Mouse (Mus musculus) right cerebral cortex, postnatal 14 days (tissue): ENCODE measurements around the gene Olfr1415.
A peak's percentile ranks its signal among the peaks of the same experiment; 100 is the strongest.
"Not testable (repeated sequence)": the region's sequence is repeated elsewhere in the genome, so short reads cannot be mapped to it uniquely, and the experiment has no call there.

Experiments used
- DNase-seq: peaks from one replicate; pipeline ENCODE4 v3.0.0; 2022

Olfr1415 gene

DNA sequence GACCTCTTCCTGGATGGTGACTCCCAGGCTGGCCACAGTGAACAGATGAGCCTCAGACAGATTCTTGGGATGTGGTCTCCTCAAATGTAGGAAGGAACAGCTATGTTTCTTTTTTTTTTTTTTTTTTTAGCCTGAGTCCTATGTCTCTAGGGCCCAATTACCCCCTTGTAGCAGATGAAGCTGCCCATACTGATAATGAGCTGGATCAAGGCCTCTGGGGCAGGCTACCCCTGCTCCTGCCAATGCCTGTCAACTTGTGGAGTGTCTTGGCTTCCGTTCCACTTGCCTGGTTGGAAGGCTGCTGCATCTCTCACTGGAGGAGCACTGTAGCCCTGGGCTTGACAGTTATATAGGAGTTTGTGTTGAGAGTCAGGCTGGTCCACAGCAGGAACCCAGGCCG lies at the start of gene Olfr1415:
Gene Olfr1415 (minus strand): TSS at position 101 of the 400 bp plus-strand sequence.
- no peak for DNase-seq

DNA sequence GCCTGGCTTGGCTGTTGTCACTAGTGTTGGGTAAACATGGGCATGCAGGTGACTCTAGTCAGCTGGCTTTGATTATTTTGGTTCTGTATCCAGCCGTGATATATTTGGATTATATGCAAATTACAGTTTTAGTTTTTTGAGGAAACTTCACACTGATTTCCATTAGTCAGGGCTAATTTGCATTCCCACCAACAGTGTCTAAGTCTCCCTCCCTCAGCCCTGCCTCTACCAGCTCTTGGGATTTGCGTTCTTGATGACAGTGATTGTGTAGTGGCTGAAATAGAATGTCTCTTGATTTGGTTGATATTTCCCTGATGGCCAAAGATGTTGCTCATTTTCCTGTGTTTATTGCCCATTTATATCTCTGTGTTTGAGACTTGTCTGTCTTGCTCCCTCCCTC lies 43.2 kb upstream of the Olfr1415 start:
- no peak for DNase-seq

DNA sequence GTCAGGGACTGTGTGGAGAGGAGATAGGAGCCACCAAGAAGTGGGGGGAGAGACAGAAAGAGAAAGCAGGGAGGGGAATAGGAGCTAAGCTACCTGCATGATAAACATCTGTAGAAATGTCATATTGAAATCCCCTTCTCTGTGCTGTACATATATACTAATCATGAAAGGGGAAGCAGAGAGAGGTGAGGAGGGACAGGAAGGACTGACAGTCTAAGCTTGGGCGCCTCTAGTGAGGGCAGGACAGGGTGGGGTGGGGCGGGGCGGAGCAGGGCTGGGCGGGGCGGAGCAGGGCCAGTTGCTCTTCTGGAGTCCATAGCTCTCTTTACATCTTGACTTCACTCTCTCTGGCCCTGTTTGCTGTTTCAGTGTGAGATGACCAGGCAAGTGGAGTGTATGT lies 41.1 kb upstream of the Olfr1415 start:
- no peak for DNase-seq

GRCm38 (mm10) chr1:92523764-92524163 lies 27.9 kb upstream of the Olfr1415 start:
- DNase-seq = no peak

GRCm38 (mm10) chr1:92521376-92521775 lies 25.5 kb upstream of the Olfr1415 start:
- DNase-seq = peak; percentile 54

- DNase-seq = peak; percentile 17
Observed at GRCm38 (mm10) chr1:92519046-92519445, 23.1 kb upstream of the Olfr1415 start.

DNA sequence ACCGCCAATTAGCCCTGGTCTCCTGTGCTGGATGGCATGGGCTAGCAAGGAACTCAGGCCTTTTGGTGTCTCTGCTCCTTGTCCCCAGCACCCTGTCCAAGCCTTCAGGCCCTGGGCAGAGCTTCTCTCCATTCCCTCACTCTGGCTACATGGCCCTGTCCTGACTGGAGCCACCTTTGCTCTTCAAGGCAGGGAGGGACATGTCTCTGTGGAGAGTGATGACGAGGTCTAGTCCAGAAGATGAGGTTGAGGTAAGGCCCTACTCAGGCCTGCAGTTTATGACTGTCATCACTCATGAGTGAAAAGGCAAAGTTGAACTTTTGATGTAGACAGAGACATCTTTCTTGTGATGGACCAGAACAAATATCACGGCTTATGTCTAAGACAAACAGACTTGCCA lies 22.7 kb upstream of the Olfr1415 start, which contains the start of gene Olfr1414:
Gene Olfr1414 (minus strand): TSS at position 101 of the 400 bp plus-strand sequence.
- no peak for DNase-seq

GRCm38 (mm10) chr1:92515390-92515789 lies 19.5 kb upstream of the Olfr1415 start:
- DNase-seq = no peak

DNA sequence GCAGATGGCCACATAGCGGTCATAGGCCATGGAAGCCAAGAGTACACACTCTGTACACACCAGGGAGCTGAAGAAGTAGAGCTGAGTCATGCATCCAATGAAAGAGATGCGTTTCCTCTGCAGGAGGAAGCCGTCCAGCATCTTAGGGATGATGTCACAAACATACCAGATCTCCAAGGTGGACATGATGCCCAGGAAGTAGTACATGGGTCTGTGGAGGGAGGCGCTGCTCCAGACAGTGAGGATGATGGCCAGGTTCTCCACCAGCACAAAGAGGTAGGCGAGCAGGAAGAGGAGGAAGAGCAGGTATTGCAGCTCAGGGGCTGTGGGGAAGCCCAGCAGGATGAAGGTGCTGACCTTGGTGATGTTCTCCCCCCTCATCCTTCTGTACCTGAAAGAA lies 15.7 kb upstream of the Olfr1415 start:
- DNase-seq = not testable (repeated sequence)

- no peak for DNase-seq
Observed at GRCm38 (mm10) chr1:92485013-92485412, 10.9 kb downstream of the Olfr1415 start, which contains the start of gene Olfr1416. Gene Olfr1416, minus strand, starts transcription at chr1:92485113.

DNA sequence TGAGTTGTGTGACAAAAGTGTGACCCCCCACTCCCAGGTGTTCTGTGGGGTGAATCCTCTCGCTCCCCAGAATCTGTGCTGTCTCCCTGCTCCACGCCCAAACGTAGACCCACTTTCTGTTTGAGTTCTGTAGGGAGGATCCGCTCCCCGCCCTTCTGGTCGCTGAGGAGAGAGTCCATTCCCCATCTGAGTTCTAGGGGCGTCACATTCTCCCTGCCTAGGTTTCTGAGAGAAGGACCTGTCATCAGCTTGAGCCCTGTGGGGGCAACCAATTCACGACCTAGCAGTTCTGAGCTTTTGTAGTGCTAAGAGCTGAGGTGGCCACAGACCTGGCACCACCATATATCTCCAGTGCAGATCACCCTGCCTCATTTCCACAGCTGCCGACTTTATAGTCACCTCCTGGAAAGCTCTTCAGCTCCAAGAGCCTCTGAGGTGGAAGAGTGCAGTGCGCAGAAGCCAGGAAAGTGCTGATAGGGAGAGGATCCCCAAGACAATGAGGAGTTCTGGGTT lies 21.8 kb downstream of the Olfr1415 start:
- no peak for DNase-seq

DNA sequence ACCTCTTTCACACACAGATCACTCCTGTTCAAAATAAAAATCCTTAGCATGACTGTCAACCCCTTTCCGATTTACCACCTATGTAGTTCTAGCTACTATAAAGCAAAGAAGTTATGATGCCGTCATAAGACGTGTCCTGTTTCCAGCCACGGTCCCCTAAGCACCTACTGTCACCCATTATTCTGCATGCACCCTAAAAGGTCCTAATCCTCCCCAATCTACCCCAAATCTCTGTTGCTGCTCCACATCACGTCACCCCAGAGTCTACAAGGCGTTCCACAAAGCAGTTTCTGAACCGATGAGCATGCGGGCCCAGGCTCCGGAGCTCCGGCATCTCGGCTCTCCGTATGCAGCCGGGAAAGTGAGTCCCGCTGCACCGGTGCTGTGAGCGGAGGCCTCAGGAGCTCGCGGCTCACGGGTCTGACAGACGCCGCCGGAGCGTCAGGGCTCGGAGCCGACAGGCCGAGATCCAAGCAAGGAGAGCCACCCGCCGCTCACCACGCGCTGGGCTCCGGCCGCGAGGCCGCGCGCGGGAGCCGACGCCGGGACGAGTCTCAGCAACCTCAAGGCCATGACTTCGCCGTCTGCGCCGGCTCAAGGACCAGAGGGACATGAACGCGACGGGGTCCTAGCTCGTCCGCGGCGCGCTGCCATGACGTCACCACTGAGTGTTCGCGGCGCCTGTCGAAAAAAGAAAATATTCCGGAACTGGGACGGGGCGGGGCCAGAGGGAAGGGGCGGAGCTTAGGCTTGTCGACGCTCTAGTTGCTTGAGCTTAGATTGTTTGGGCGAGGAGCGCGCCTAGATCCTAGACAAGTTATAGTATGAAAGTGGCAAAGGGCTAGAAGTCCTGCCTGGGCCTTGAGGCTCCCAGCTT lies 22.5 kb downstream of the Olfr1415 start, which contains the start of gene Ndufa10:
Gene Ndufa10 (minus strand): TSS at position 696 of the 877 bp plus-strand sequence.
- peak; percentile 92 for DNase-seq

GRCm38 (mm10) chr1:92468891-92469290 lies 27.0 kb downstream of the Olfr1415 start:
- DNase-seq = no peak

- no peak for DNase-seq
Observed at GRCm38 (mm10) chr1:92458416-92458815, 37.5 kb downstream of the Olfr1415 start.

DNA sequence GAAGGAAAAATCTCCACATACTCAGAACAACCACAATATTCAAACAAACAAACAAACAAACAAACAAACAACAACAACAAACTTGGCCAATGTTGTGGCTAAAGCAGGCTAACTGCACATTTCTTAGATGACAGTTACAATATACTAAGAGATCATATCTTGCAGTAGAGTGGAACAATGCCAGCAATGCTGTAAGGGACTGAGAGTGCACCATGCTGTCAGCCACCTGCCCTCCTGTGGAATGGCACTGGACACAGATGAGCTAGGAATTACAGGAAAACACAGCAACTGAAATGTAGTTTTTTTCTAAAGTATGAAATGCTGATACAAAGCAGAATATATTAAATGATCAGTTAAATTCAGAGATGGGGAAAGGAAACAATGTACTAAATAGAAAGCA lies 38.1 kb downstream of the Olfr1415 start:
- DNase-seq = no peak

GRCm38 (mm10) chr1:92453751-92454445 lies 42.0 kb downstream of the Olfr1415 start:
- DNase-seq = no peak

GRCm38 (mm10) chr1:92448293-92448692 lies 47.6 kb downstream of the Olfr1415 start:
- DNase-seq = no peak

DNA sequence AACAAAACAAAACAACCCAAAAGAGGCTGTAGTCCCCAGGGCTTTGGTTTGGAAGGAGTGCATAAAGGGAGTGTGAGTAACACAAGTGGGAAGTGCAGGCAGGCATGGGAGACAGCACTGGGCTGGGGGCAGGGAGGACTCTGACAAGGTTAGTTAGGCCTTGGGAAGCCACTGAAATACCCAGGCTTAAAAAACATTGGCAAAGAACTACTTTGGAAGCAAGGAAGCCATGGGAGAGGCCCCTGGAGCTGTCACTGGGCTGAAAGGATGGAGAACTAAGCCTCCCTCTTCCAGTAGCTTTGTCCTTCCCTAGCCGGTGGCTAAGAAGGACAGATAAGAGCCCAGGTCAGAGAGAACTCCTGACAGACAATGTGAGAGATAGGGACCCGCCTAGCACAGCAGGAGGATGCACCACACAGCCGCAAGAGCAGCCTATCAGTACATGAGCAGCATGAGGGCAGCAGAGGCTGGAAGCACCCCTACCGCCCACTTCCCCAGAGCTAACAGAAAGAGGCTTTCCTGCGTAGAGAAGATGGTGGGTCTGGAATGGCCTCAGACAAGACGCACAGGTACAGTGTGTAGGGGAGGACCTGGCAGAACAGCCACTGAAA lies 54.3 kb downstream of the Olfr1415 start:
- no peak for DNase-seq

DNA sequence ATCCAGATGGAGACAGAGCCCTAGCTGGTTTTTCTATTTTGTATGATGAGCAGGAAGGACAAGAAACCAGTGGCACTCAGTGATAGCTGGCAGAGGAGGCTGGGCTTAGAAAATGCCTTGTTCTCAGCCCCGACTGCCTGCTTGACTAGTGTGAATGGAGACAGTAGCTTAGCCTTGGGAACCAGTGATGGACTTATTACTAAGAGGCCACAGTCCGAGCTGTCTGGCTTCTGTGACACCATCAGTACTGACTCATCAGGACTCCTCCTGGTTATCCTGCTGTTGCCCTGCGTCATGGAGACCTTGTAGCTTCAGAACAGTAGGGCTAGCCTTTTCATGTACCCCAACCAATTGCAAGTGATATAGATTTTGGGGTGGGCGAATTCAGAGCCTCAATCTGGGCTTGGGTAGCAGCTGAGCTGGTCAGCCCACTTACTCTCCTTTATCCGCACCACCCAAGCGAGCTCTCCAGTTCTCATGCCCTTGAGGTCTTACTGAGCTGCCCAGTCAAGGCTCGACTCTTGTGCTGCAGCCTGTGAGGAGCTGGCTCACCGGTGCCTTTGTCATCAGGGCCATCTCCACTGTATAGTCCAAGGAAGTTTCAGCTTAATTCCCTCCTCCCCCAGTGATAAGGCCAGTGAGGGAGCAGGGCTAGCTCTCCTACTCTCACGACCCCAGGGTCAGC lies 55.7 kb downstream of the Olfr1415 start:
- no peak for DNase-seq
